Mouse (Mus musculus): Measurements from ENCODE around the gene Gm44579. TPM values are rescaled to one million over a fixed set of nuclear protein-coding genes. Genes with fewer than 3 reads are reported as not detected.

The Gm44579 gene
- total and polyA plus RNA-seq, 2 experiments from 2014 or later: 0.11 TPM; not detected in 1

- Histone ChIP-seq H3K36me3 (ENCODE audit: insufficient read depth, low read length) (peaks cover 26% of the 10 kb centered on the region), H3K27me3 (ENCODE audit: insufficient read depth, low read length) (no peaks in the 10 kb centered on the region), H3K4me1 (ENCODE audit: insufficient read depth, low read length) (peaks cover 7% of the 10 kb centered on the region; the same call in 1 of the 2 replicates), H3K4me3 (ENCODE audit: low read depth, low read length) (no peak overlapping the region), H3K9ac (replicated peaks; ENCODE audit: low read length, poor library complexity, severe bottlenecking) (no peak overlapping the region), H3K9me3 (ENCODE audit: low read length) (no peaks in the 10 kb centered on the region), H3K27ac (ENCODE audit: low read depth, low read length) (no peak overlapping the region), H3K4me2 (ENCODE audit: low read depth, low read length, poor library complexity, severe bottlenecking) (no peak overlapping the region)
- ATAC-seq (ENCODE audit: low FRiP score) (no peak), DNase-seq (ENCODE audit: low spot score) (no peak)
- no peak for TF ChIP-seq CTCF (IDR thresholded peaks at IDR 0.05)
- 96% methylated on average over 5 of the region's 5 CpGs for WGBS
Measured at GRCm38 (mm10) chr15:98140809-98141208, 80.0 kb downstream of the Gm44579 start.

DNA sequence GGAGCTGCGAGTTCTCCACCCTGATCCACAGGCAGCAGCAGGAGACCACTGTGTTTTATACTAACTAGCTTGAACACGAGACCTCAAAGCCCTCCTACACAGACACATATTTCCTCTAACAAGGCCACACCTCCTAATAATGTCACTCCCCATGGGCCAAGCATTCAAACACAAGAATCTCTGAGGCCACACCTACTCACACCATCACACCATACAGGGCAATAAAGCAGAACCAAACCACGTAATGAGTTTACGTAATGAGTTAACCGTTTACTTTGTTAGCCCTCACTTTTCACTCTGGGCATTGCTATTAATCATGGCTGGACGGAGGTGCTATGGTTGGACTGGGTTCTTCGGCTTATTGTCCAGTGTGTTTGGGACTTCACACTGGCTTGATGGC lies 81.0 kb downstream of the Gm44579 start:
- ATAC-seq (ENCODE audit: low FRiP score): no peak
- H3K27ac ChIP-seq (ENCODE audit: low read depth, low read length): no peak overlapping the region
- no peak for TF ChIP-seq CTCF (IDR thresholded peaks at IDR 0.05)
- H3K4me2 ChIP-seq (ENCODE audit: low read depth, low read length, poor library complexity, severe bottlenecking): no peak overlapping the region
- no peaks in the 10 kb centered on the region for H3K9me3 ChIP-seq (ENCODE audit: low read length)
- 90% methylated on average over 7 of the region's 7 CpGs for WGBS
- peaks cover 6% of the 10 kb centered on the region; the same call in 1 of the 2 replicates for H3K4me1 ChIP-seq (ENCODE audit: insufficient read depth, low read length)
- H3K4me3 ChIP-seq (ENCODE audit: low read depth, low read length): no peak overlapping the region
- no peak for DNase-seq (ENCODE audit: low spot score)
- H3K36me3 ChIP-seq (ENCODE audit: insufficient read depth, low read length): peaks cover 35% of the 10 kb centered on the region
- H3K27me3 ChIP-seq (ENCODE audit: insufficient read depth, low read length): no peaks in the 10 kb centered on the region
- H3K9ac ChIP-seq (replicated peaks; ENCODE audit: low read length, poor library complexity, severe bottlenecking): no peak overlapping the region

DNA sequence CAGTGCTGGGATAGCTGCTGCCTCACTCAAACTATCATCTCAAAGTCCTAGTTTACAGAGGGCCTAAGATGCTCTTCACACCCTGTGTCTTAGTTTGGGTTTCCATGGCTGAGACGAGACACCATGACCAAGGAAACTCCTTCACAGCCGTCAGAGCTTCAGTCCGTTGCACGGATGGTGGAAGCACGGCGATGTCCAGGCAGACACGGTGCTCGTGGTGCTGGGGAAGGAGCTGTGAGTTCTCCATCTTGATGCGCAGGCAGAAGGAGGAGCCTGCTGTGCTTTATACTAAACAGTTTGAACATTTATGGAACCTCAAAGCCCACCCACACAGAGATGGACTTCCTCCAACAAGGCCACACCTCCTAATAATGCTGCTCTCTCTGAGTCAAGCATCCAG lies 83.9 kb downstream of the Gm44579 start:
- WGBS: 93% methylated on average over 9 of the region's 9 CpGs
- Histone ChIP-seq H3K4me2 (ENCODE audit: low read depth, low read length, poor library complexity, severe bottlenecking) (no peak overlapping the region), H3K36me3 (ENCODE audit: insufficient read depth, low read length) (peaks cover 38% of the 10 kb centered on the region), H3K27me3 (ENCODE audit: insufficient read depth, low read length) (no peaks in the 10 kb centered on the region), H3K4me3 (ENCODE audit: low read depth, low read length) (no peak overlapping the region), H3K9me3 (ENCODE audit: low read length) (no peaks in the 10 kb centered on the region), H3K27ac (ENCODE audit: low read depth, low read length) (no peak overlapping the region), H3K4me1 (ENCODE audit: insufficient read depth, low read length) (no peaks in the 10 kb centered on the region), H3K9ac (replicated peaks; ENCODE audit: low read length, poor library complexity, severe bottlenecking) (no peak overlapping the region)
- no peak for TF ChIP-seq CTCF (IDR thresholded peaks at IDR 0.05)
- DNase-seq (ENCODE audit: low spot score) (no peak), ATAC-seq (ENCODE audit: low FRiP score) (no peak)

Other genes starting within 250 kb of the Gm44579 start
- 13.8 and 17.8 TPM in 2 replicates for gene Col2a1, start 216.3 kb downstream of the Gm44579 start, total RNA-seq (2014; rRNA removed)
- gene Col2a1, start 216.3 kb downstream of the Gm44579 start, polyA plus RNA-seq (2015; fragmentation: Nextera tagmentation; extraction: Ambion mirVana): 4.9 and 6.2 TPM in 2 replicates
- 96.2 and 102 TPM in 2 replicates for gene Pfkm, start 128.4 kb downstream of the Gm44579 start, total RNA-seq (2014; rRNA removed)
- 89.9 and 96.4 TPM in 2 replicates for gene Pfkm, start 128.4 kb downstream of the Gm44579 start, polyA plus RNA-seq (2015; fragmentation: Nextera tagmentation; extraction: Ambion mirVana)
- 17.4 and 18.2 TPM in 2 replicates for gene Senp1, start 127.2 kb downstream of the Gm44579 start, total RNA-seq (2014; rRNA removed)
- gene Senp1, start 127.2 kb downstream of the Gm44579 start, polyA plus RNA-seq (2015; fragmentation: Nextera tagmentation; extraction: Ambion mirVana): 12.1 and 12.4 TPM in 2 replicates
- 60.5 and 72.7 TPM in 2 replicates for gene Asb8, start 55.4 kb downstream of the Gm44579 start, total RNA-seq (2014; rRNA removed)
- 59.2 and 64.9 TPM in 2 replicates for gene Asb8, start 55.4 kb downstream of the Gm44579 start, polyA plus RNA-seq (2015; fragmentation: Nextera tagmentation; extraction: Ambion mirVana)
- 127 and 129 TPM in 2 replicates for gene Ccdc184, start 53.8 kb downstream of the Gm44579 start, total RNA-seq (2014; rRNA removed)
- gene Ccdc184, start 53.8 kb downstream of the Gm44579 start, polyA plus RNA-seq (2015; fragmentation: Nextera tagmentation; extraction: Ambion mirVana): 132 and 145 TPM in 2 replicates
- gene Olfr288, start 25.4 kb downstream of the Gm44579 start, total RNA-seq (2014; rRNA removed): not detected in 2 replicates
- not detected in 2 replicates for gene Olfr288, start 25.4 kb downstream of the Gm44579 start, polyA plus RNA-seq (2015; fragmentation: Nextera tagmentation; extraction: Ambion mirVana)
- 0.44 and 1.2 TPM in 2 replicates for gene Olfr287, start 79 bp upstream of the Gm44579 start, total RNA-seq (2014; rRNA removed)
- gene Olfr287, start 79 bp upstream of the Gm44579 start, polyA plus RNA-seq (2015; fragmentation: Nextera tagmentation; extraction: Ambion mirVana): 1.2 and 1.5 TPM in 2 replicates
- not detected in 2 replicates for gene Olfr286, start 13.5 kb upstream of the Gm44579 start, total RNA-seq (2014; rRNA removed)
- gene Olfr286, start 13.5 kb upstream of the Gm44579 start, polyA plus RNA-seq (2015; fragmentation: Nextera tagmentation; extraction: Ambion mirVana): not detected in 2 replicates
- gene H1fnt, start 36.3 kb upstream of the Gm44579 start, total RNA-seq (2014; rRNA removed): not detected in 2 replicates
- not detected in 2 replicates for gene H1fnt, start 36.3 kb upstream of the Gm44579 start, polyA plus RNA-seq (2015; fragmentation: Nextera tagmentation; extraction: Ambion mirVana)
- gene Zfp641, start 75.2 kb upstream of the Gm44579 start, total RNA-seq (2014; rRNA removed): 21.4 and 22.5 TPM in 2 replicates
- 10.9 and 12.8 TPM in 2 replicates for gene Zfp641, start 75.2 kb upstream of the Gm44579 start, polyA plus RNA-seq (2015; fragmentation: Nextera tagmentation; extraction: Ambion mirVana)
- not detected in 2 replicates for gene Olfr285, start 96.4 kb upstream of the Gm44579 start, total RNA-seq (2014; rRNA removed)
- gene Olfr285, start 96.4 kb upstream of the Gm44579 start, polyA plus RNA-seq (2015; fragmentation: Nextera tagmentation; extraction: Ambion mirVana): not detected in 2 replicates
- not detected in 2 replicates for gene Olfr284, start 120.0 kb upstream of the Gm44579 start, total RNA-seq (2014; rRNA removed)
- gene Olfr284, start 120.0 kb upstream of the Gm44579 start, polyA plus RNA-seq (2015; fragmentation: Nextera tagmentation; extraction: Ambion mirVana): 0.18 TPM in 1 of 2 replicates, not detected in the other
- not detected in 2 replicates for gene Olfr283, start 160.0 kb upstream of the Gm44579 start, total RNA-seq (2014; rRNA removed)
- gene Olfr283, start 160.0 kb upstream of the Gm44579 start, polyA plus RNA-seq (2015; fragmentation: Nextera tagmentation; extraction: Ambion mirVana): not detected in 2 replicates
- gene Olfr282, start 210.2 kb upstream of the Gm44579 start, total RNA-seq (2014; rRNA removed): not detected in 2 replicates
- gene Olfr282, start 210.2 kb upstream of the Gm44579 start, polyA plus RNA-seq (2015; fragmentation: Nextera tagmentation; extraction: Ambion mirVana): not detected in 2 replicates
- gene Olfr281, start 231.6 kb upstream of the Gm44579 start, total RNA-seq (2014; rRNA removed): not detected in 2 replicates
- gene Olfr281, start 231.6 kb upstream of the Gm44579 start, polyA plus RNA-seq (2015; fragmentation: Nextera tagmentation; extraction: Ambion mirVana): not detected in 2 replicates
- gene OR5BS1P, start 248.9 kb upstream of the Gm44579 start, total RNA-seq (2014; rRNA removed): not detected in 2 replicates
- not detected in 2 replicates for gene OR5BS1P, start 248.9 kb upstream of the Gm44579 start, polyA plus RNA-seq (2015; fragmentation: Nextera tagmentation; extraction: Ambion mirVana)

All from midbrain, postnatal 0 days (tissue).